Mouse (Mus musculus): ENCODE data around the gene Mtmr12.

DNA sequence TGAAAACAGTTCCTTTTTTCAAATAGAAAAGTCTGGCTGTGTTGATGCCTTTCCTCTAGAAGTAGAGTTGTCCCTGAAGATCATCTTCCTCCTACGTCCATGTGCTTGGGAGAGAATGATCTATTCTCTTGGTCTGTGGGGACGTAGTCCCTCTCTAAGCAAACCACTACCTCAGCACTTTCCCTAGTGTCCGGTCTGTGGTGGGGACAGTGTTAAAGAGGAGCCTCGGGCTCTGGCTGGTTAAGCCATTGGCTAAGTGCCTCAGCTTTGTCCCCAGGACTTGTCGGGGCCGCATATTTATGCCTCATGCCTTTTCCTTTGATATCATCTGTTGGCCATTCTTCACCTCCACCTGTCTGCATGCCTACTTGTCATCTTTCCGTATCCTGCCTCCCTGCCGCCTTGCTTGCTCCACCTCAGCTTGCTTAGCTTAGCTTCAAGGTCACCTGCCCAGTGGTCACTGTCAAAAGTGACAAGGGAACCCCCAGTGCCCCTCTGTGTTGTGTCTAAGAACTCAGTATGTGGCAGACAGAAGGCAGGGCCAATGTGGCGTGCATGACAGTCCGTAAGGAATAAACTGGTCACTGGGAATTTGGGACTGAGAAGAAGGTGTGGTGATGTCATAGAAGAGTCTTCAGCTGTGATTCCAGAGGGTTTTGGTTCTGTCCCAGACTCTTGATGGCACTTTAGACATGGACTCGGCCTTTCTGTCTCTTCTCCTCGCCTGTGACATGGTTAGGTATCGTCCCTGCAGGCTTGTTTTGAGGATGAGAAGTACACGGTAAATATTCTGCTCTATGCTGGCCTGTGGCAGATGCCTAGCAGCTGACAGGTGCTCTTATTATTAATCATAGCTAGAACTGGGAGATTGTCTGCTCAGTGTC is 9.9 kb downstream of the Mtmr12 start:
- TF ChIP-seq CTCF (IDR thresholded peaks at IDR 0.05; ENCODE audit: insufficient read depth, low read length) (no peak), POLR2A (IDR thresholded peaks at IDR 0.05; ENCODE audit: borderline replicate concordance, extremely low read depth, low read depth, low read length) (no peak)

Data from lung, adult 2 months (tissue).